Mouse (Mus musculus): ENCODE results near the gene Gsk3b. TPM values are rescaled to one million over a fixed set of nuclear protein-coding genes. Genes with fewer than 3 reads are reported as not detected.

Gene Gsk3b
- total and polyA plus RNA-seq, 3 experiments, result 9.3 to 93.8 (median 49.2) TPM

GRCm38 (mm10) chr16:38271601-38272000 is 182.8 kb downstream of the Gsk3b start:
- Histone ChIP-seq H3K27me3 (ENCODE audit: insufficient read depth, low read length) (peaks cover 17% of the 10 kb centered on the region), H3K36me3 (replicated peaks) (no peaks in the 10 kb centered on the region), H3K4me1 (ENCODE audit: insufficient read depth, low read depth, low read length) (no peaks in the 10 kb centered on the region), H3K4me3 (ENCODE audit: low read depth, low read length) (no peak overlapping the region), H3K9me3 (replicated peaks) (no peaks in the 10 kb centered on the region)
- DNase-seq (ENCODE audit: low spot score) (no peak), ATAC-seq (ENCODE audit: extremely low read depth, insufficient number of reproducible peaks, low FRiP score, poor library complexity, severe bottlenecking) (no peak)
- TF ChIP-seq GATA1 (IDR thresholded peaks at IDR 0.05; ENCODE audit: borderline replicate concordance, low read length), result no peak
- TF ChIP-seq GATA2 (IDR thresholded peaks at IDR 0.05; ENCODE audit: borderline replicate concordance, low read depth, low read length), result no peak
- no peak for TF ChIP-seq TAL1 (conservative IDR thresholded peaks at IDR 0.05; ENCODE audit: low read depth, low read length)
- no peak for TF ChIP-seq POLR2AphosphoS5 (IDR thresholded peaks at IDR 0.05; ENCODE audit: insufficient replicate concordance, low read depth, low read length)
- no peak for TF ChIP-seq CTCF (IDR thresholded peaks at IDR 0.05; ENCODE audit: low read depth, low read length)

- ATAC-seq (ENCODE audit: extremely low read depth, insufficient number of reproducible peaks, low FRiP score, poor library complexity, severe bottlenecking) (no peak), DNase-seq (ENCODE audit: low spot score) (no peak)
- no peak for TF ChIP-seq TAL1 (conservative IDR thresholded peaks at IDR 0.05; ENCODE audit: low read depth, low read length)
- TF ChIP-seq POLR2AphosphoS5 (IDR thresholded peaks at IDR 0.05; ENCODE audit: insufficient replicate concordance, low read depth, low read length), result no peak
- TF ChIP-seq GATA2 (IDR thresholded peaks at IDR 0.05; ENCODE audit: borderline replicate concordance, low read depth, low read length), result no peak
- TF ChIP-seq GATA1 (IDR thresholded peaks at IDR 0.05; ENCODE audit: borderline replicate concordance, low read length), result no peak
- no peak for TF ChIP-seq CTCF (IDR thresholded peaks at IDR 0.05; ENCODE audit: low read depth, low read length)
Measured at GRCm38 (mm10) chr16:38272483-38272882, 183.7 kb downstream of the Gsk3b start.

GRCm38 (mm10) chr16:38274737-38275136 is 185.9 kb downstream of the Gsk3b start:
- no peak for DNase-seq (ENCODE audit: low spot score)
- ATAC-seq (ENCODE audit: extremely low read depth, insufficient number of reproducible peaks, low FRiP score, poor library complexity, severe bottlenecking), result no peak
- H3K36me3 ChIP-seq (replicated peaks), result no peaks in the 10 kb centered on the region
- H3K4me3 ChIP-seq (ENCODE audit: low read depth, low read length), result no peak overlapping the region
- H3K4me1 ChIP-seq (ENCODE audit: insufficient read depth, low read depth, low read length), result no peaks in the 10 kb centered on the region
- H3K9me3 ChIP-seq (replicated peaks), result no peaks in the 10 kb centered on the region
- peaks cover 26% of the 10 kb centered on the region for H3K27me3 ChIP-seq (ENCODE audit: insufficient read depth, low read length)
- TF ChIP-seq GATA2 (IDR thresholded peaks at IDR 0.05; ENCODE audit: borderline replicate concordance, low read depth, low read length), result no peak
- no peak for TF ChIP-seq CTCF (IDR thresholded peaks at IDR 0.05; ENCODE audit: low read depth, low read length)
- no peak for TF ChIP-seq TAL1 (conservative IDR thresholded peaks at IDR 0.05; ENCODE audit: low read depth, low read length)
- no peak for TF ChIP-seq POLR2AphosphoS5 (IDR thresholded peaks at IDR 0.05; ENCODE audit: insufficient replicate concordance, low read depth, low read length)
- TF ChIP-seq GATA1 (IDR thresholded peaks at IDR 0.05; ENCODE audit: borderline replicate concordance, low read length), result no peak

More at GRCm38 (mm10) chr16:38272483-38272882, 183.7 kb downstream of the Gsk3b start:
- H3K36me3 ChIP-seq (replicated peaks), result no peaks in the 10 kb centered on the region
- peaks cover 22% of the 10 kb centered on the region for H3K27me3 ChIP-seq (ENCODE audit: insufficient read depth, low read length)
- H3K4me3 ChIP-seq (ENCODE audit: low read depth, low read length), result no peak overlapping the region
- H3K9me3 ChIP-seq (replicated peaks), result no peaks in the 10 kb centered on the region
- no peaks in the 10 kb centered on the region for H3K4me1 ChIP-seq (ENCODE audit: insufficient read depth, low read depth, low read length)

GRCm38 (mm10) chr16:38279794-38280193 is 191.0 kb downstream of the Gsk3b start:
- Histone ChIP-seq H3K4me1 (ENCODE audit: insufficient read depth, low read depth, low read length) (no peaks in the 10 kb centered on the region), H3K36me3 (replicated peaks) (no peaks in the 10 kb centered on the region), H3K9me3 (replicated peaks) (no peaks in the 10 kb centered on the region), H3K27me3 (ENCODE audit: insufficient read depth, low read length) (peaks cover 15% of the 10 kb centered on the region), H3K4me3 (ENCODE audit: low read depth, low read length) (no peak overlapping the region)
- DNase-seq (ENCODE audit: low spot score) (no peak), ATAC-seq (ENCODE audit: extremely low read depth, insufficient number of reproducible peaks, low FRiP score, poor library complexity, severe bottlenecking) (no peak)
- TF ChIP-seq GATA2 (IDR thresholded peaks at IDR 0.05; ENCODE audit: borderline replicate concordance, low read depth, low read length), result no peak
- TF ChIP-seq GATA1 (IDR thresholded peaks at IDR 0.05; ENCODE audit: borderline replicate concordance, low read length), result no peak
- no peak for TF ChIP-seq CTCF (IDR thresholded peaks at IDR 0.05; ENCODE audit: low read depth, low read length)
- TF ChIP-seq TAL1 (conservative IDR thresholded peaks at IDR 0.05; ENCODE audit: low read depth, low read length), result no peak
- no peak for TF ChIP-seq POLR2AphosphoS5 (IDR thresholded peaks at IDR 0.05; ENCODE audit: insufficient replicate concordance, low read depth, low read length)

- DNase-seq (ENCODE audit: low spot score) (no peak), ATAC-seq (ENCODE audit: extremely low read depth, insufficient number of reproducible peaks, low FRiP score, poor library complexity, severe bottlenecking) (no peak)
- H3K9me3 ChIP-seq (replicated peaks), result no peaks in the 10 kb centered on the region
Measured at GRCm38 (mm10) chr16:38280951-38281350, 192.2 kb downstream of the Gsk3b start.

GRCm38 (mm10) chr16:38282559-38283160 is 193.9 kb downstream of the Gsk3b start:
- Histone ChIP-seq H3K9me3 (replicated peaks) (no peaks in the 10 kb centered on the region), H3K4me3 (ENCODE audit: low read depth, low read length) (no peak overlapping the region)
- DNase-seq (ENCODE audit: low spot score), result no peak

More at GRCm38 (mm10) chr16:38280951-38281350, 192.2 kb downstream of the Gsk3b start:
- no peak for TF ChIP-seq CTCF (IDR thresholded peaks at IDR 0.05; ENCODE audit: low read depth, low read length)
- no peak for TF ChIP-seq POLR2AphosphoS5 (IDR thresholded peaks at IDR 0.05; ENCODE audit: insufficient replicate concordance, low read depth, low read length)
- no peak for TF ChIP-seq GATA2 (IDR thresholded peaks at IDR 0.05; ENCODE audit: borderline replicate concordance, low read depth, low read length)
- no peak for TF ChIP-seq GATA1 (IDR thresholded peaks at IDR 0.05; ENCODE audit: borderline replicate concordance, low read length)
- no peak for TF ChIP-seq TAL1 (conservative IDR thresholded peaks at IDR 0.05; ENCODE audit: low read depth, low read length)
- Histone ChIP-seq H3K36me3 (replicated peaks) (no peaks in the 10 kb centered on the region), H3K4me3 (ENCODE audit: low read depth, low read length) (no peak overlapping the region), H3K27me3 (ENCODE audit: insufficient read depth, low read length) (peaks cover 15% of the 10 kb centered on the region), H3K4me1 (ENCODE audit: insufficient read depth, low read depth, low read length) (no peaks in the 10 kb centered on the region)

More at GRCm38 (mm10) chr16:38282559-38283160, 193.9 kb downstream of the Gsk3b start:
- H3K4me1 ChIP-seq (ENCODE audit: insufficient read depth, low read depth, low read length), result no peaks in the 10 kb centered on the region
- no peaks in the 10 kb centered on the region for H3K36me3 ChIP-seq (replicated peaks)
- H3K27me3 ChIP-seq (ENCODE audit: insufficient read depth, low read length), result peaks cover 9% of the 10 kb centered on the region
- TF ChIP-seq CTCF (IDR thresholded peaks at IDR 0.05; ENCODE audit: low read depth, low read length), result no peak
- no peak for TF ChIP-seq POLR2AphosphoS5 (IDR thresholded peaks at IDR 0.05; ENCODE audit: insufficient replicate concordance, low read depth, low read length)
- TF ChIP-seq GATA2 (IDR thresholded peaks at IDR 0.05; ENCODE audit: borderline replicate concordance, low read depth, low read length), result no peak
- TF ChIP-seq TAL1 (conservative IDR thresholded peaks at IDR 0.05; ENCODE audit: low read depth, low read length), result no peak
- TF ChIP-seq GATA1 (IDR thresholded peaks at IDR 0.05; ENCODE audit: borderline replicate concordance, low read length), result no peak
- no peak for ATAC-seq (ENCODE audit: extremely low read depth, insufficient number of reproducible peaks, low FRiP score, poor library complexity, severe bottlenecking)
